Mouse (Mus musculus): ENCODE measurements around the gene Mrpl11. TPM values are rescaled to one million over a fixed set of nuclear protein-coding genes. Genes with fewer than 3 reads are reported as not detected.
A peak's percentile ranks its signal among the peaks of the same experiment; 100 is the strongest.

Gene Mrpl11
- not detected in 2 replicates for polyA plus RNA-seq (2012; ENCODE audit: insufficient read depth, insufficient read length, low replicate concordance, missing spikeins)

DNA sequence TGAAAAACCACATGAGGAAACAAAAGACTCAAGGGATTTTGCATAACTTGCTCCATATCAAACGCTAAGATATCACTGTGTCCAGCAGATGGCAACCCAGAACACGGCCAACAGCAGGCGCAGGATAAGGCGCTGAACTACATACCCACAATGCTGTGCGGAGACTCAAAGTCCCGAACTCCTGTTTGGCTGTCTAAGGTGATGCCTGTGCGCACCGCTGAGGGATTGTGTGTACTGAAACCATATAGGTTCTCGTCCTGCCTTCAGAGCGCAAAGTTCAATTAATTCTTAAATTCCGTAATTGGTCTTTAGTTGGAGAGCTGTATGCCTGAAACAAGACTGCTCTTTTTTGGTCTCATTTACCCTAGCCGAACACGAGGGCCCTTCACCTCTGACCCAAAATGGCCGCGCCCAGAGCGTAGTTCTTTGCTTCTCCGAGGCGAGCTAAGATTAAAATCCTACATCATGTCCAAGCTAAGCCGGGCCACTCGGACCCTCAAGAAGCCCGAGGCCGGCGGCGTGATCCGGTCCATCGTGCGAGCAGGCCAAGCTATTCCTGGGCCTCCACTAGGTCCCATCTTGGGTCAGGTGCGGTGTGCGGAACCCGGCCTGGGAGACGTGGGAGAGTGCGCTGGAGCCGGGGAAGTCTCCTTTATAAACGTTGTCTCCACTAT lies at the start of gene Mrpl11:
Gene Mrpl11 (plus strand): TSS at position 220 of the 674 bp plus-strand sequence.
- Histone ChIP-seq H3K27ac (ENCODE audit: insufficient read depth, low read depth, low read length) (peak within 1 kb of the TSS; percentile 71), H3K4me3 (ENCODE audit: insufficient read depth, low read depth, low read length) (peak within 1 kb of the TSS; percentile 90), H3K4me1 (ENCODE audit: control insufficient read depth, insufficient read depth, low read length) (no peaks in the 10 kb centered on the region)
- WGBS = under 1% methylated on average over 34 of the region's 34 CpGs
- TF ChIP-seq POLR2A (IDR thresholded peaks at IDR 0.05; ENCODE audit: insufficient read depth, low read depth, low read length) = no peak

DNA sequence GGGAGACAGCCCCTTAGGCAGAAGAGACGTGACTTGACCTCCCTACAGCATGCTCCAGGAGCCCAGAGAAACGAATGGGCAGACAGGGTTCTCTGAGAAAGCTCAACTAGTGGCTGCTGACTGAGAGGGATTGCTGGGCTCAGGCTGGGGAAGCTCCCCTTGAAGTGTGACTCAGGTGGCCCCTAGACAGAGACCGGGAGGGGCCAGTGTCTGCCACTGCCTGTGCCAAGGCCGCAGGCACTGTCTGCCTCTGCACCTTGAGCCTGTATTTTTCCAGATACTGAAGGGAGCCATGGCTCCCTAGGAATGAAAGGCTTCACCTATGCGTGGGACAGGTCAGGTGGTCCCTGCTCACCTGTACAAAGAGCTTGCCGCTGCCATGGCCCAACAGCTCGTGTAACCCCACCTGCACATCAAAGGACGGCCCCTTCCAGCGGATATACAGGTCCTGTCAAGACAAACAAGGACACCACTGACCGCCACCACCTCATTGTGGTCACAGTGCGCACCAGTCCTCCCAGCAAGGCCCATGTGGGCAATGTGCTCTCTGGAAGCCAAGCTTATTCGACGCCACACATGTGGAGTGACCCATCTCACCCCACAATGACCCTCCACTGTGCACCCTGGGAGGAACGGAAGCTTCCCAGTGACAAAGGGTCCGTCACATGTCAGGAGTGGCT lies 45.9 kb upstream of the Mrpl11 start:
- TF ChIP-seq POLR2A (IDR thresholded peaks at IDR 0.05; ENCODE audit: insufficient read depth, low read depth, low read length) (no peak), CTCF (IDR thresholded peaks at IDR 0.05; ENCODE audit: insufficient read depth, low read depth, low read length) (no peak)
- no peaks in the 10 kb centered on the region for H3K4me1 ChIP-seq (ENCODE audit: control insufficient read depth, insufficient read depth, low read length)
- WGBS = 90% methylated on average over 15 of the region's 15 CpGs
- no peak overlapping the region for H3K27ac ChIP-seq (ENCODE audit: insufficient read depth, low read depth, low read length)
- no peak overlapping the region for H3K4me3 ChIP-seq (ENCODE audit: insufficient read depth, low read depth, low read length)

- TF ChIP-seq POLR2A (IDR thresholded peaks at IDR 0.05; ENCODE audit: insufficient read depth, low read depth, low read length) (no peak), CTCF (IDR thresholded peaks at IDR 0.05; ENCODE audit: insufficient read depth, low read depth, low read length) (no peak)
- Histone ChIP-seq H3K4me1 (ENCODE audit: control insufficient read depth, insufficient read depth, low read length) (no peaks in the 10 kb centered on the region), H3K4me3 (ENCODE audit: insufficient read depth, low read depth, low read length) (no peak overlapping the region), H3K27ac (ENCODE audit: insufficient read depth, low read depth, low read length) (no peak overlapping the region)
- WGBS = 91% methylated on average over 10 of the region's 10 CpGs
Measured at GRCm38 (mm10) chr19:4916827-4917226, 45.1 kb upstream of the Mrpl11 start.

- no peaks in the 10 kb centered on the region for H3K4me1 ChIP-seq (ENCODE audit: control insufficient read depth, insufficient read depth, low read length)
- WGBS = 81% methylated on average over 6 of the region's 6 CpGs
- H3K27ac ChIP-seq (ENCODE audit: insufficient read depth, low read depth, low read length) = no peak overlapping the region
- no peak for TF ChIP-seq CTCF (IDR thresholded peaks at IDR 0.05; ENCODE audit: insufficient read depth, low read depth, low read length)
- TF ChIP-seq POLR2A (IDR thresholded peaks at IDR 0.05; ENCODE audit: insufficient read depth, low read depth, low read length) = no peak
- H3K4me3 ChIP-seq (ENCODE audit: insufficient read depth, low read depth, low read length) = no peak overlapping the region
Measured at GRCm38 (mm10) chr19:4919652-4920051, 42.3 kb upstream of the Mrpl11 start.

GRCm38 (mm10) chr19:4925121-4925860 lies 36.7 kb upstream of the Mrpl11 start:
- Histone ChIP-seq H3K4me1 (ENCODE audit: control insufficient read depth, insufficient read depth, low read length) (peaks cover 12% of the 10 kb centered on the region), H3K27ac (ENCODE audit: insufficient read depth, low read depth, low read length) (no peak overlapping the region), H3K4me3 (ENCODE audit: insufficient read depth, low read depth, low read length) (no peak overlapping the region)
- no peak for TF ChIP-seq CTCF (IDR thresholded peaks at IDR 0.05; ENCODE audit: insufficient read depth, low read depth, low read length)
- no peak for TF ChIP-seq POLR2A (IDR thresholded peaks at IDR 0.05; ENCODE audit: insufficient read depth, low read depth, low read length)
- 97% methylated on average over 11 of the region's 11 CpGs for WGBS

DNA sequence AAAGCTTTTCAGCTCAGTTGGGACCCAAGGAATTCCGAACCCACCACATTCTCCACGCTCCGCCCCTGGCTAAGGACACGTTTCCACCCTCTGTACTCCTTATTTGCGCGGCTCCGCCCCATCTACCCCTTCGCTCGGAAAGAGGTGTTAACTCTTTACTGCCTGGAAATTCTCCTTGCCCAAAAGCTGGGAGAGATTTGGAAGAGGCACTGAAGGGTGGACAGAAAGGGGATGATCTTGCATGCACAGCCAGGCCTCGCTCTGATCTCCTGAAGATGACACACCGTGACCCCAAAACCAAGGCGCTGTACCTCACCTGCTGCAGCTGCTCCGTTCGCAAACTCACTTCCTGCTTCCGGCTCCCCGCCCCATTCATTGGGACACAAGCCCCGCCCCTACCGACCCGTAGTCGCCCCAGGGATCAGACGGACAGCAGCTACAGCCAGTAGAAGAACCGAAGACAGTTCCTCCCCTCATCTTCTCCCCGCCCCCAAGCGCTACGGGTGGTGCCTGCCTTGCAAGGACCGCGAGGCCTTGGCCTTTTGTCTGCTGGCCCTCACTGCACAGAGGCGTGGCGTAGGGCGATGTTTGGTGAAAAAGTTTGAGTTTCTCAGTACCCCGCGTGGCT lies 33.9 kb upstream of the Mrpl11 start, which contains the start of gene Dpp3:
Gene Dpp3 (minus strand): TSS at position 384 of the 628 bp plus-strand sequence.
- Histone ChIP-seq H3K27ac (ENCODE audit: insufficient read depth, low read depth, low read length) (0 out of 2 replicates have a peak within 1 kb of the TSS, but pooled peaks have one; percentile 36), H3K4me1 (ENCODE audit: control insufficient read depth, insufficient read depth, low read length) (peaks cover 12% of the 10 kb centered on the region), H3K4me3 (ENCODE audit: insufficient read depth, low read depth, low read length) (peak within 1 kb of the TSS; percentile 89)
- TF ChIP-seq CTCF (IDR thresholded peaks at IDR 0.05; ENCODE audit: insufficient read depth, low read depth, low read length) = no peak
- peak; percentile 79 for TF ChIP-seq POLR2A (IDR thresholded peaks at IDR 0.05; ENCODE audit: insufficient read depth, low read depth, low read length)
- WGBS = 1% methylated on average over 32 of the region's 32 CpGs

GRCm38 (mm10) chr19:4928781-4929180 lies 33.2 kb upstream of the Mrpl11 start:
- Histone ChIP-seq H3K4me1 (ENCODE audit: control insufficient read depth, insufficient read depth, low read length) (peaks cover 12% of the 10 kb centered on the region), H3K4me3 (ENCODE audit: insufficient read depth, low read depth, low read length) (no peak overlapping the region), H3K27ac (ENCODE audit: insufficient read depth, low read depth, low read length) (no peak overlapping the region)
- TF ChIP-seq CTCF (IDR thresholded peaks at IDR 0.05; ENCODE audit: insufficient read depth, low read depth, low read length) (no peak), POLR2A (IDR thresholded peaks at IDR 0.05; ENCODE audit: insufficient read depth, low read depth, low read length) (no peak)
- 37% methylated on average over 5 of the region's 5 CpGs for WGBS

- TF ChIP-seq POLR2A (IDR thresholded peaks at IDR 0.05; ENCODE audit: insufficient read depth, low read depth, low read length) (no peak), CTCF (IDR thresholded peaks at IDR 0.05; ENCODE audit: insufficient read depth, low read depth, low read length) (no peak)
- WGBS = 77% methylated on average over 2 of the region's 2 CpGs
- peaks cover 3% of the 10 kb centered on the region for H3K4me1 ChIP-seq (ENCODE audit: control insufficient read depth, insufficient read depth, low read length)
Measured at GRCm38 (mm10) chr19:4936896-4937295, 25.1 kb upstream of the Mrpl11 start.

More at GRCm38 (mm10) chr19:4936896-4937295, 25.1 kb upstream of the Mrpl11 start:
- H3K4me3 ChIP-seq (ENCODE audit: insufficient read depth, low read depth, low read length) = no peak overlapping the region
- no peak overlapping the region for H3K27ac ChIP-seq (ENCODE audit: insufficient read depth, low read depth, low read length)
